Mouse (Mus musculus) liver, adult (tissue): ENCODE results near the gene Ccdc9b.

ENCODE experiments used
- GATA4 ChIP-seq: IDR thresholded peaks from 2 replicates; pipeline ENCODE4 v1.6.1; 2014; ENCODE audit warnings: mild to moderate bottlenecking, low read length; ENCODE audit not compliant: insufficient replicate concordance

Ccdc9b gene

GRCm38 (mm10) chr2:118783093-118783492, 20.6 kb upstream of the Ccdc9b start:
- TF ChIP-seq GATA4, result no peak

GRCm38 (mm10) chr2:118782303-118782702, 19.8 kb upstream of the Ccdc9b start:
- TF ChIP-seq GATA4, result peak; percentile 20; the same call in 1 of the 2 replicates

DNA sequence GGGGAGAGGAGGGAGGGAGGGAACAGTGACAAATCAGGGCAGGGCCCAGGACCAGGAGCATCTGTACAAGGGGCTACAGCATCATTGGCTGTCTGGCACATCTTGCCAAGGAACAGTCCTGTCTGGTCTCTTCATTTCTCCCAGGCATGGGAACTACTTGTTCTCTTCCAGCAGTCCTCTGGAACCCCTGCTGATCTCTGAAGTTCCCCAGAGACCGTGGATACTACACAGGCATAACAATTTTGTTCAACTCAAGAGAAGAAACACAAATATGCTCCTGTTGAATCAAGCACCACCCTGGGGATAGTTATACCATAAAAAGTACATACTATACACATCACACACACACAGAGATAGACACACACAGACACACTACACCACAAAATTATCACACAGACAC, 18.7 kb upstream of the Ccdc9b start:
- no peak for TF ChIP-seq GATA4

GRCm38 (mm10) chr2:118779504-118780480, 17.3 kb upstream of the Ccdc9b start, which contains the start of gene Disp2:
Gene Disp2, plus strand, starts transcription at chr2:118779719.
- TF ChIP-seq GATA4, result peak; percentile 11; the same call in 1 of the 2 replicates

GRCm38 (mm10) chr2:118779065-118779464, 16.6 kb upstream of the Ccdc9b start:
- no peak for TF ChIP-seq GATA4

GRCm38 (mm10) chr2:118778418-118778817, 16.0 kb upstream of the Ccdc9b start:
- TF ChIP-seq GATA4, result no peak

DNA sequence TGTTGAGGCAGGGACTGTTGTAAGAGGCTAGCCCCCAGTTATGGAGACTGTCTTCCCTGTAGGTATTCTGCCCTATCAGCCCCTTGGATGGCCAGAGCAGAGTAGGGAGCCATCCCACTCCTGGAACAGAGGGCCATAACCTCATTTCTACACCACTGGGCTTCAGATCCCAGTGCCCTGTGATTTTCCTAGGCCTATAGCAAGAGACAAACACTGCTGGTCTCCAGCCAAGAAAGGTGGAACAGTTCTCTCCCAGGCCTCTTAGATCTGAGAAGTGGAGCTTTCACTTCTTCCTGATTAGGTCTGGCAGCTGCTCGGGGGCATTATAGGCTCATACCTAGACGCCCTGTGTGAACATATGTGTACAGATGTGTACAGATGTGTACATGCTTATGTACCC, 13.8 kb upstream of the Ccdc9b start:
- no peak for TF ChIP-seq GATA4

DNA sequence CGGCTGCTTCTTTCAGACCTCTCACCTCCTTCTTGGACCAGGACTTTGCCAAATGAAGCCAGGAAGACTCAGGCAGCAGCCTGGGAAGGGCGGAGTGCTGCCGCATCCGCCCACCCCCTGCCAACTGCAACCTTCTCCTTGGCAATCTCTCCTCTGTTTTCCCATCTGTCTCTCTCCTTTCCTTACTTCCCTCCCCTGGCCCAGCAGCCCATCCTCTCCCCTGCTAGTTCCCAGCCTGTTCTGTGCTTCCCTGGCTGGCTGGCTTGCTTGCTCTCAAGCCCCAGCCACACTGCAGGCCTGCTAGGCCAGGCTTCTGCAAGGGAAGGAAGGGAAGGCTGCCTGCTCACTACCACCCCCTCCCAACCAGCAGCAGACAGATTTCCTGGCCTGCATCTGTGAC, 13.4 kb upstream of the Ccdc9b start:
- no peak for TF ChIP-seq GATA4

GRCm38 (mm10) chr2:118775396-118775795, 12.9 kb upstream of the Ccdc9b start:
- TF ChIP-seq GATA4, result no peak

GRCm38 (mm10) chr2:118774536-118774935, 12.1 kb upstream of the Ccdc9b start:
- no peak for TF ChIP-seq GATA4

DNA sequence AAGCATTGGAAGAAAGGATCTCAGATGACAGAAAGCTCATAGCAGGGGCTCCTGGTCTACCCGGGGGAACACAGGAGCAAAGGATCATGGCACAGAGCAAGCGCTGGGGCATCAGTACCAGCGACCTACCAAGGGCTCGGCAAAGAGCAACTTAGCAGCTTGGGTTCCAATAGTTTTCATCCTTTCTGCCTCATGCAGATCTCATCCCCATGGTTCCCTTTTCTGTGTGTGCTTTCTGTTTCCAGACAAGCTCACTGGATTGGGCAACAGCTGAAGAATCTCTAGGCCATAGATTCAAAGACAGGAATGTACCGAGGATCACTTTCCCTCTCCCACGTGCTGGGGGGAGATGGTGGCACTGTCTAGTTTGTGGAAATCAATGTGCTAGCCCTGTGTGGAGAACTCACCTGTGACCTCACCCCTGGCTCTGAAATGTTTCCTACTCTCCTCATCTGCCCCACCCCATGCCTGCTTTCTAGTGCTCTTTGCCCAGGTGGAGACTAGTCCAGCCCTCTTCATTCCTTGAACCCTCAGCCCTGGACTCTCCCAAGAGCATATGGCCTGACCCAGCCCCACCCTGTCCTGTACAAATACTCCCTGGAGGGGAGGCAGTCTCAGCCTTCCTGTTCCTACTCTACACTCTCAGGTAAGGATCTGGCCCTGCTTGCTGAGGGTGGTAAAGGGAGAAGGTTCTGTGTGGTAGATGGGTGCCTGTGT, 9.9 kb upstream of the Ccdc9b start, which contains the start of gene Phgr1:
Phgr1 (plus strand) TSS at position 612 of the 717 bp plus-strand sequence.
- no peak for TF ChIP-seq GATA4

- TF ChIP-seq GATA4, result peak; percentile 73; the same call in 1 of the 2 replicates
These were observed 3.9 kb upstream of the Ccdc9b start for GRCm38 (mm10) chr2:118766041-118767033.

DNA sequence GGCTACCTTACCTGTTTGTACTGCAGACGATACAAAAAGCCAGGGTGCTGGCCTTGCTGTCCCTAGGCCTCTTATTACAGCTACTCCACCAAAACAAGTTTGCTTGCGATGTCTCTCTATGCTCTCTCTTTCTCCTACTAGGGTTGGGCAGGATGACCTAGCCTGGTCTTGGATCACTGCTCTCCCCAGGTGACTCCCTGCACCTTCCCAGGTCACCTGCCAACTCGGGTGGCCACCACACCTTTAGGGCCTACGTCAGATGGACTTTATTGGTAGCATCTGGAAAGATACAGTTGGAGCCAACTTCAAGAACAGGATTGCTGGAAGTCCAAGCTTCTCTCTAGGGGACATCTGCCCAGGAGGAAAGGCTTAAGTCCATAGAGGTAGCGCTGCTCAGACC, 2.4 kb upstream of the Ccdc9b start:
- TF ChIP-seq GATA4, result no peak

DNA sequence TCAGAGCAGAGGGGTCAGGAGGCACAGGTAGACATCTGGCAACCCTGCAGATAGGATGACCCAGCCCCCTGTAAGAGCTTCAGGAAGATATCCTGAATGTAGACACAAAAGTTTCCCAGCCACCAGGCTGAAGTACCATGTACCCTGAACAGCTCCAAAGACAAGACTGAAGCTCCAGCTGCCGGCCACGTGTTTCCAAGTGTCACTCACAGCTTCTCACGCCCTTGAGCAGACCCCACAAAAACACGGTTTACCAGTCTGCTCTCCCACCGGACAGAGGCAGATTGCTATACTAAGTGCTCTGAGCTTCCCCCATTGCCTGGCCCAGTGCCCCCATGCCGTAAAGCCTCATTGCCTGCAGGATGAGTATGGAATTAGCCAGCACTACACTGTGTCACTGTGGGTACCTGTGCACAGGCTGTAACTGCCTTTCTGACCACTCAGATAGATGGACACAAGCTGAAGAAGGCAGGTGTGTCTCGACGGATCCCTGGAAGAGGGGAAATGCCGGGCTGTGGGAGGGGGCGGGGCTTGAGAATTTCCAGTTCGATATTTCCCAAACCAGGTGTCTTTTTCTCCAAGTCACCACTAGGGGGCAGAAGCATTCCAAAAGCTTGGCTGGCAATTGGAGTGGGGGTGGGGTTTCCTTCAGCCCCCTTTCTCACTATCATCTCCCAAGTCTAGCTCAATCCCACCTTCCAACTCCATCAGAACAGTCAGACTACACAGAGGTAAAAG, 1.8 kb upstream of the Ccdc9b start:
- no peak for TF ChIP-seq GATA4
